Mouse (Mus musculus): ENCODE measurements at regions not wholly inside any gene's neighbourhood (a gene's known extent, or its start where the extent isn't known, plus 50 kb on each side); places are given as distances from the start of the nearest gene placed in this dataset.

GRCm38 (mm10) chr3:139802716-139803710, 597.5 kb downstream of the Stpg2 start:
- TF ChIP-seq TAL1 (conservative IDR thresholded peaks at IDR 0.05; ENCODE audit: low read depth, low read length): no peak
- no peak for TF ChIP-seq GATA2 (IDR thresholded peaks at IDR 0.05; ENCODE audit: borderline replicate concordance, low read depth, low read length)
- TF ChIP-seq GATA1 (IDR thresholded peaks at IDR 0.05; ENCODE audit: borderline replicate concordance, low read length): no peak
- no peak for TF ChIP-seq CTCF (IDR thresholded peaks at IDR 0.05; ENCODE audit: low read depth, low read length)
- no peak for TF ChIP-seq POLR2AphosphoS5 (IDR thresholded peaks at IDR 0.05; ENCODE audit: insufficient replicate concordance, low read depth, low read length)
- ATAC-seq (ENCODE audit: extremely low read depth, insufficient number of reproducible peaks, low FRiP score, poor library complexity, severe bottlenecking) (no peak), DNase-seq (ENCODE audit: low spot score) (no peak)
- H3K36me3 ChIP-seq (replicated peaks): no peaks in the 10 kb centered on the region
- H3K4me3 ChIP-seq (ENCODE audit: low read depth, low read length): no peak overlapping the region
- peaks cover 5% of the 10 kb centered on the region for H3K4me1 ChIP-seq (ENCODE audit: insufficient read depth, low read depth, low read length)
- no peaks in the 10 kb centered on the region for H3K27me3 ChIP-seq (ENCODE audit: insufficient read depth, low read length)
- no peaks in the 10 kb centered on the region for H3K9me3 ChIP-seq (replicated peaks)

- H3K9me3 ChIP-seq (replicated peaks): no peaks in the 10 kb centered on the region
- TF ChIP-seq GATA1 (IDR thresholded peaks at IDR 0.05; ENCODE audit: borderline replicate concordance, low read length) (no peak), TAL1 (conservative IDR thresholded peaks at IDR 0.05; ENCODE audit: low read depth, low read length) (no peak), GATA2 (IDR thresholded peaks at IDR 0.05; ENCODE audit: borderline replicate concordance, low read depth, low read length) (no peak)
- H3K27me3 ChIP-seq (ENCODE audit: insufficient read depth, low read length): no peaks in the 10 kb centered on the region
- no peaks in the 10 kb centered on the region for H3K36me3 ChIP-seq (replicated peaks)
- no peak overlapping the region for H3K4me3 ChIP-seq (ENCODE audit: low read depth, low read length)
- DNase-seq (ENCODE audit: low spot score) (no peak), ATAC-seq (ENCODE audit: extremely low read depth, insufficient number of reproducible peaks, low FRiP score, poor library complexity, severe bottlenecking) (no peak)
- H3K4me1 ChIP-seq (ENCODE audit: insufficient read depth, low read depth, low read length): peaks cover 13% of the 10 kb centered on the region; the same call in 1 of the 2 replicates
Observed at GRCm38 (mm10) chr3:139828014-139828413, 622.5 kb downstream of the Stpg2 start.

GRCm38 (mm10) chr3:139828581-139828980, 623.1 kb downstream of the Stpg2 start:
- Histone ChIP-seq H3K36me3 (replicated peaks) (no peaks in the 10 kb centered on the region), H3K4me3 (ENCODE audit: low read depth, low read length) (no peak overlapping the region), H3K27me3 (ENCODE audit: insufficient read depth, low read length) (no peaks in the 10 kb centered on the region), H3K9me3 (replicated peaks) (no peaks in the 10 kb centered on the region), H3K4me1 (ENCODE audit: insufficient read depth, low read depth, low read length) (peaks cover 13% of the 10 kb centered on the region; the same call in 1 of the 2 replicates)
- ATAC-seq (ENCODE audit: extremely low read depth, insufficient number of reproducible peaks, low FRiP score, poor library complexity, severe bottlenecking) (no peak), DNase-seq (ENCODE audit: low spot score) (no peak)
- no peak for TF ChIP-seq POLR2AphosphoS5 (IDR thresholded peaks at IDR 0.05; ENCODE audit: insufficient replicate concordance, low read depth, low read length)
- no peak for TF ChIP-seq GATA2 (IDR thresholded peaks at IDR 0.05; ENCODE audit: borderline replicate concordance, low read depth, low read length)
- no peak for TF ChIP-seq CTCF (IDR thresholded peaks at IDR 0.05; ENCODE audit: low read depth, low read length)
- no peak for TF ChIP-seq GATA1 (IDR thresholded peaks at IDR 0.05; ENCODE audit: borderline replicate concordance, low read length)
- TF ChIP-seq TAL1 (conservative IDR thresholded peaks at IDR 0.05; ENCODE audit: low read depth, low read length): no peak

- Histone ChIP-seq H3K36me3 (replicated peaks) (no peaks in the 10 kb centered on the region), H3K4me3 (ENCODE audit: low read depth, low read length) (no peak overlapping the region), H3K27me3 (ENCODE audit: insufficient read depth, low read length) (no peaks in the 10 kb centered on the region), H3K4me1 (ENCODE audit: insufficient read depth, low read depth, low read length) (peaks cover 5% of the 10 kb centered on the region; the same call in 1 of the 2 replicates), H3K9me3 (replicated peaks) (no peaks in the 10 kb centered on the region; the same call in 1 of the 2 replicates)
- TF ChIP-seq GATA2 (IDR thresholded peaks at IDR 0.05; ENCODE audit: borderline replicate concordance, low read depth, low read length) (no peak), GATA1 (IDR thresholded peaks at IDR 0.05; ENCODE audit: borderline replicate concordance, low read length) (no peak), POLR2AphosphoS5 (IDR thresholded peaks at IDR 0.05; ENCODE audit: insufficient replicate concordance, low read depth, low read length) (no peak), TAL1 (conservative IDR thresholded peaks at IDR 0.05; ENCODE audit: low read depth, low read length) (no peak), CTCF (IDR thresholded peaks at IDR 0.05; ENCODE audit: low read depth, low read length) (no peak)
- no peak for DNase-seq (ENCODE audit: low spot score)
- ATAC-seq (ENCODE audit: extremely low read depth, insufficient number of reproducible peaks, low FRiP score, poor library complexity, severe bottlenecking): no peak
Observed at GRCm38 (mm10) chr3:139832599-139832998, 627.1 kb downstream of the Stpg2 start.

GRCm38 (mm10) chr3:139842015-139842414, 636.5 kb downstream of the Stpg2 start:
- ATAC-seq (ENCODE audit: extremely low read depth, insufficient number of reproducible peaks, low FRiP score, poor library complexity, severe bottlenecking) (no peak), DNase-seq (ENCODE audit: low spot score) (no peak)
- H3K4me3 ChIP-seq (ENCODE audit: low read depth, low read length): no peak overlapping the region
- no peak for TF ChIP-seq TAL1 (conservative IDR thresholded peaks at IDR 0.05; ENCODE audit: low read depth, low read length)
- TF ChIP-seq GATA2 (IDR thresholded peaks at IDR 0.05; ENCODE audit: borderline replicate concordance, low read depth, low read length): no peak
- no peak for TF ChIP-seq GATA1 (IDR thresholded peaks at IDR 0.05; ENCODE audit: borderline replicate concordance, low read length)
- TF ChIP-seq POLR2AphosphoS5 (IDR thresholded peaks at IDR 0.05; ENCODE audit: insufficient replicate concordance, low read depth, low read length): no peak
- TF ChIP-seq CTCF (IDR thresholded peaks at IDR 0.05; ENCODE audit: low read depth, low read length): no peak
- H3K9me3 ChIP-seq (replicated peaks): peaks cover 3% of the 10 kb centered on the region; the same call in 1 of the 2 replicates
- H3K27me3 ChIP-seq (ENCODE audit: insufficient read depth, low read length): no peaks in the 10 kb centered on the region
- peaks cover 5% of the 10 kb centered on the region; the same call in 1 of the 2 replicates for H3K4me1 ChIP-seq (ENCODE audit: insufficient read depth, low read depth, low read length)
- no peaks in the 10 kb centered on the region for H3K36me3 ChIP-seq (replicated peaks)

- H3K9me3 ChIP-seq (replicated peaks): peaks cover 3% of the 10 kb centered on the region; the same call in 1 of the 2 replicates
Observed at GRCm38 (mm10) chr3:139842988-139843605, 637.6 kb downstream of the Stpg2 start.

More at GRCm38 (mm10) chr3:139842988-139843605, 637.6 kb downstream of the Stpg2 start:
- Histone ChIP-seq H3K36me3 (replicated peaks) (no peaks in the 10 kb centered on the region), H3K4me1 (ENCODE audit: insufficient read depth, low read depth, low read length) (peaks cover 5% of the 10 kb centered on the region; the same call in 1 of the 2 replicates), H3K27me3 (ENCODE audit: insufficient read depth, low read length) (no peaks in the 10 kb centered on the region), H3K4me3 (ENCODE audit: low read depth, low read length) (no peak overlapping the region)
- ATAC-seq (ENCODE audit: extremely low read depth, insufficient number of reproducible peaks, low FRiP score, poor library complexity, severe bottlenecking) (no peak), DNase-seq (ENCODE audit: low spot score) (no peak)
- TF ChIP-seq TAL1 (conservative IDR thresholded peaks at IDR 0.05; ENCODE audit: low read depth, low read length): no peak
- TF ChIP-seq CTCF (IDR thresholded peaks at IDR 0.05; ENCODE audit: low read depth, low read length): no peak
- TF ChIP-seq POLR2AphosphoS5 (IDR thresholded peaks at IDR 0.05; ENCODE audit: insufficient replicate concordance, low read depth, low read length): no peak
- TF ChIP-seq GATA2 (IDR thresholded peaks at IDR 0.05; ENCODE audit: borderline replicate concordance, low read depth, low read length): no peak
- no peak for TF ChIP-seq GATA1 (IDR thresholded peaks at IDR 0.05; ENCODE audit: borderline replicate concordance, low read length)

Data from G1E (cell line).